In genomic region chr11:69417449-69418384, GRCm38 (mm10) we compare ENCODE assay signal across 1 mouse cellular context.
TF ChIP-seq lines count a peak whose summit lies in the region.

No protein-coding gene starts in this region.

TF ChIP-seq in CH12.LX, 34 proteins besides CTCF, POLR2A, EP300 and RAD21:
- TF ChIP-seq MYC (IDR thresholded peaks at IDR 0.05; ENCODE audit: low read depth, low read length) (peak; percentile 56; the same call in 1 of the 2 replicates), GABPA (IDR thresholded peaks at IDR 0.05; ENCODE audit: insufficient replicate concordance, low read depth, low read length) (no peak), PAX5 (IDR thresholded peaks at IDR 0.05; ENCODE audit: low read length) (no peak), RCOR1 (conservative IDR thresholded peaks at IDR 0.05; ENCODE audit: low read depth, low read length) (peak; percentile 60; the same call in 1 of the 2 replicates), MAZ (IDR thresholded peaks at IDR 0.05; ENCODE audit: low read depth, low read length) (peak; percentile 94), BHLHE40 (IDR thresholded peaks at IDR 0.05; ENCODE audit: low read depth, low read length) (peak; percentile 99), ZNF384 (IDR thresholded peaks at IDR 0.05; ENCODE audit: low read depth, low read length) (no peak), UBTF (IDR thresholded peaks at IDR 0.05; ENCODE audit: low read depth, low read length) (no peak), TCF12 (IDR thresholded peaks at IDR 0.05; ENCODE audit: low read depth, low read length) (peak; percentile 25; the same call in 1 of the 2 replicates), HCFC1 (IDR thresholded peaks at IDR 0.05; ENCODE audit: low read depth, low read length) (peak; percentile 44; the same call in 1 of the 2 replicates), ZMIZ1 (IDR thresholded peaks at IDR 0.05; ENCODE audit: low read depth, low read length) (0 out of 2 replicates have a peak, but pooled peaks have one; percentile 28), ELF1 (IDR thresholded peaks at IDR 0.05; ENCODE audit: low read depth, low read length) (no peak), NRF1 (IDR thresholded peaks at IDR 0.05; ENCODE audit: low read depth, low read length) (0 out of 2 replicates have a peak, but pooled peaks have one; percentile 13), JUND (conservative IDR thresholded peaks at IDR 0.05; ENCODE audit: low read depth, low read length) (peak; percentile 47; the same call in 1 of the 2 replicates), IRF4 (IDR thresholded peaks at IDR 0.05; ENCODE audit: low read depth, low read length) (peak; percentile 61), SMC3 (IDR thresholded peaks at IDR 0.05; ENCODE audit: low read depth, low read length) (no peak), KAT2A (IDR thresholded peaks at IDR 0.05; ENCODE audit: insufficient replicate concordance, low read length) (no peak), JUN (IDR thresholded peaks at IDR 0.05; ENCODE audit: insufficient read depth, low read depth, low read length) (peak; percentile 76), ETS1 (conservative IDR thresholded peaks at IDR 0.05; ENCODE audit: low read depth, low read length) (peak; percentile 56), CHD2 (IDR thresholded peaks at IDR 0.05; ENCODE audit: low read length) (peak; percentile 81), MXI1 (IDR thresholded peaks at IDR 0.05; ENCODE audit: low read depth, low read length) (peak; percentile 62), E2F4 (IDR thresholded peaks at IDR 0.05; ENCODE audit: insufficient replicate concordance, low read depth, low read length) (no peak), CHD1 (IDR thresholded peaks at IDR 0.05; ENCODE audit: low read depth, low read length) (no peak; the same call in 1 of the 2 replicates), POLR2AphosphoS2 (IDR thresholded peaks at IDR 0.05; ENCODE audit: low read depth, low read length) (no peak), USF1 (IDR thresholded peaks at IDR 0.05; ENCODE audit: low read depth, low read length) (peak; percentile 24), ZC3H11A (IDR thresholded peaks at IDR 0.05; ENCODE audit: low read depth, low read length) (no peak), NELFE (IDR thresholded peaks at IDR 0.05; ENCODE audit: low read depth, low read length) (no peak), MAFK (IDR thresholded peaks at IDR 0.05; ENCODE audit: insufficient replicate concordance, low read length) (no peak), ZKSCAN1 (IDR thresholded peaks at IDR 0.05; ENCODE audit: borderline replicate concordance, low read depth, low read length) (no peak), SIN3A (IDR thresholded peaks at IDR 0.05; ENCODE audit: low read length) (peak; percentile 81), MEF2A (IDR thresholded peaks at IDR 0.05; ENCODE audit: borderline replicate concordance, low read depth, low read length) (0 out of 2 replicates have a peak, but pooled peaks have one; percentile 24), TBP (conservative IDR thresholded peaks at IDR 0.05; ENCODE audit: low read depth, low read length) (no peak), MAX (IDR thresholded peaks at IDR 0.05; ENCODE audit: low read length) (peak; percentile 84), USF2 (conservative IDR thresholded peaks at IDR 0.05; ENCODE audit: low read depth, low read length) (0 out of 2 replicates have a peak, but pooled peaks have one; percentile 5)
